Mouse (Mus musculus): ENCODE data around the gene Wdr54. TPM values are rescaled to one million over a fixed set of nuclear protein-coding genes. Genes with fewer than 3 reads are reported as not detected.
A peak's percentile ranks its signal among the peaks of the same experiment; 100 is the strongest.

The Wdr54 gene
- 6.6 and 8.3 TPM in 2 replicates for polyA plus RNA-seq (2015; fragmentation: Nextera tagmentation; extraction: Ambion mirVana)

GRCm38 (mm10) chr6:83156259-83156684, at the start of gene Wdr54, which contains the start of gene 1700003E16Rik:
Gene Wdr54 (minus strand): TSS chr6:83156397.
Gene 1700003E16Rik (plus strand): TSS chr6:83156404.
- Histone ChIP-seq H3K4me1 (peaks cover 17% of the 10 kb centered on the region), H3K9ac (peak within 1 kb of the TSS; percentile 44), H3K36me3 (peaks cover 21% of the 10 kb centered on the region), H3K9me3 (replicated peaks) (no peaks in the 10 kb centered on the region), H3K27ac (no peak within 1 kb of the TSS), H3K4me2 (peak within 1 kb of the TSS; percentile 90), H3K27me3 (peaks cover 19% of the 10 kb centered on the region), H3K4me3 (replicated peaks) (peak within 1 kb of the TSS; percentile 62)
- peak; percentile 85 for ATAC-seq (replicated peaks; ENCODE audit: low FRiP score)
- whole genome bisulfite sequencing = 1% methylated on average over 32 of the region's 32 CpGs

GRCm38 (mm10) chr6:83205851-83206250, 49.7 kb upstream of the Wdr54 start:
- no peak overlapping the region for H3K9ac ChIP-seq
- no peak for ATAC-seq (replicated peaks; ENCODE audit: low FRiP score)
- 93% methylated on average over 3 of the region's 3 CpGs for WGBS

GRCm38 (mm10) chr6:83203320-83203719, 47.1 kb upstream of the Wdr54 start:
- Histone ChIP-seq H3K9me3 (replicated peaks) (no peaks in the 10 kb centered on the region), H3K4me2 (no peak overlapping the region), H3K27ac (no peak overlapping the region), H3K27me3 (no peaks in the 10 kb centered on the region), H3K9ac (no peak overlapping the region), H3K4me3 (replicated peaks) (no peak overlapping the region), H3K4me1 (no peaks in the 10 kb centered on the region), H3K36me3 (peaks cover 27% of the 10 kb centered on the region)
- ATAC-seq (replicated peaks; ENCODE audit: low FRiP score) = no peak
- WGBS = 88% methylated on average over 4 of the region's 4 CpGs

More at GRCm38 (mm10) chr6:83205851-83206250, 49.7 kb upstream of the Wdr54 start:
- no peaks in the 10 kb centered on the region for H3K4me1 ChIP-seq
- no peak overlapping the region for H3K27ac ChIP-seq
- no peak overlapping the region for H3K4me2 ChIP-seq
- no peaks in the 10 kb centered on the region for H3K9me3 ChIP-seq (replicated peaks)
- no peak overlapping the region for H3K4me3 ChIP-seq (replicated peaks)
- H3K27me3 ChIP-seq = no peaks in the 10 kb centered on the region
- H3K36me3 ChIP-seq = peaks cover 3% of the 10 kb centered on the region

GRCm38 (mm10) chr6:83197345-83198004, 41.3 kb upstream of the Wdr54 start:
- no peak for ATAC-seq (replicated peaks; ENCODE audit: low FRiP score)
- 49% methylated on average over 15 of the region's 15 CpGs for WGBS
- Histone ChIP-seq H3K9ac (no peak overlapping the region), H3K9me3 (replicated peaks) (no peaks in the 10 kb centered on the region), H3K4me2 (no peak overlapping the region), H3K4me1 (0 out of 2 replicates have a peak, but pooled peaks cover 3% of the 10 kb centered on the region), H3K36me3 (peaks cover 86% of the 10 kb centered on the region), H3K27me3 (no peaks in the 10 kb centered on the region), H3K27ac (no peak overlapping the region), H3K4me3 (replicated peaks) (no peak overlapping the region)

- no peak overlapping the region for H3K4me2 ChIP-seq
- H3K9me3 ChIP-seq (replicated peaks) = no peaks in the 10 kb centered on the region
- H3K9ac ChIP-seq = no peak overlapping the region
- 90% methylated on average over 7 of the region's 7 CpGs for WGBS
- 0 out of 2 replicates have a peak, but pooled peaks cover 3% of the 10 kb centered on the region for H3K4me1 ChIP-seq
- H3K36me3 ChIP-seq = peaks cover 99% of the 10 kb centered on the region
- no peak for ATAC-seq (replicated peaks; ENCODE audit: low FRiP score)
- no peaks in the 10 kb centered on the region for H3K27me3 ChIP-seq
- no peak overlapping the region for H3K4me3 ChIP-seq (replicated peaks)
- no peak overlapping the region for H3K27ac ChIP-seq
Observed at GRCm38 (mm10) chr6:83193571-83193970, 37.4 kb upstream of the Wdr54 start.

- H3K36me3 ChIP-seq = peaks cover 72% of the 10 kb centered on the region
- WGBS = 84% methylated on average over 2 of the region's 2 CpGs
- ATAC-seq (replicated peaks; ENCODE audit: low FRiP score) = no peak
- H3K27ac ChIP-seq = no peak overlapping the region
- no peaks in the 10 kb centered on the region for H3K9me3 ChIP-seq (replicated peaks)
- no peak overlapping the region for H3K4me2 ChIP-seq
- no peaks in the 10 kb centered on the region for H3K27me3 ChIP-seq
- H3K9ac ChIP-seq = no peak overlapping the region
- peaks cover 19% of the 10 kb centered on the region for H3K4me1 ChIP-seq
- H3K4me3 ChIP-seq (replicated peaks) = no peak overlapping the region
Observed at GRCm38 (mm10) chr6:83186946-83187345, 30.7 kb upstream of the Wdr54 start.

- peak overlapping the region; percentile 11; the same call in 1 of the 2 replicates for H3K9ac ChIP-seq
- no peak overlapping the region for H3K27ac ChIP-seq
- peak; percentile 89 for ATAC-seq (replicated peaks; ENCODE audit: low FRiP score)
- H3K9me3 ChIP-seq (replicated peaks) = no peaks in the 10 kb centered on the region
- no peaks in the 10 kb centered on the region for H3K27me3 ChIP-seq
- H3K4me1 ChIP-seq = peaks cover 19% of the 10 kb centered on the region
- peak overlapping the region; percentile 22 for H3K4me3 ChIP-seq (replicated peaks)
- peak overlapping the region; percentile 53 for H3K4me2 ChIP-seq
- H3K36me3 ChIP-seq = peaks cover 65% of the 10 kb centered on the region
- WGBS = 14% methylated on average over 25 of the region's 25 CpGs
Observed at GRCm38 (mm10) chr6:83185895-83186861, 30.0 kb upstream of the Wdr54 start.

- Histone ChIP-seq H3K4me2 (no peak overlapping the region), H3K4me1 (peaks cover 21% of the 10 kb centered on the region), H3K4me3 (replicated peaks) (no peak overlapping the region), H3K27ac (no peak overlapping the region), H3K9ac (no peak overlapping the region), H3K9me3 (replicated peaks) (no peaks in the 10 kb centered on the region), H3K36me3 (peaks cover 52% of the 10 kb centered on the region), H3K27me3 (no peaks in the 10 kb centered on the region)
- 91% methylated on average over 3 of the region's 3 CpGs for WGBS
- ATAC-seq (replicated peaks; ENCODE audit: low FRiP score) = no peak
Observed at GRCm38 (mm10) chr6:83184858-83185435, 28.8 kb upstream of the Wdr54 start.

GRCm38 (mm10) chr6:83180605-83181004, 24.4 kb upstream of the Wdr54 start:
- H3K4me2 ChIP-seq = no peak overlapping the region
- no peaks in the 10 kb centered on the region for H3K27me3 ChIP-seq
- peaks cover 19% of the 10 kb centered on the region for H3K4me1 ChIP-seq
- no peak overlapping the region for H3K27ac ChIP-seq
- no peaks in the 10 kb centered on the region for H3K9me3 ChIP-seq (replicated peaks)
- H3K4me3 ChIP-seq (replicated peaks) = no peak overlapping the region
- no peak overlapping the region for H3K9ac ChIP-seq
- peaks cover 37% of the 10 kb centered on the region for H3K36me3 ChIP-seq
- ATAC-seq (replicated peaks; ENCODE audit: low FRiP score) = no peak
- 79% methylated on average over 6 of the region's 6 CpGs for WGBS

GRCm38 (mm10) chr6:83179390-83180117, 23.4 kb upstream of the Wdr54 start:
- Histone ChIP-seq H3K4me2 (peak overlapping the region; percentile 66), H3K4me3 (replicated peaks) (peak overlapping the region; percentile 39), H3K4me1 (peaks cover 15% of the 10 kb centered on the region), H3K9ac (peak overlapping the region; percentile 35), H3K9me3 (replicated peaks) (no peaks in the 10 kb centered on the region), H3K27me3 (no peaks in the 10 kb centered on the region), H3K36me3 (peaks cover 32% of the 10 kb centered on the region), H3K27ac (no peak overlapping the region)
- WGBS = 21% methylated on average over 12 of the region's 12 CpGs
- peak; percentile 72 for ATAC-seq (replicated peaks; ENCODE audit: low FRiP score)

GRCm38 (mm10) chr6:83175996-83176395, 19.8 kb upstream of the Wdr54 start:
- H3K4me1 ChIP-seq = peaks cover 19% of the 10 kb centered on the region
- H3K9ac ChIP-seq = no peak overlapping the region
- H3K36me3 ChIP-seq = 0 out of 2 replicates have a peak, but pooled peaks cover 6% of the 10 kb centered on the region
- no peak overlapping the region for H3K4me2 ChIP-seq
- H3K4me3 ChIP-seq (replicated peaks) = no peak overlapping the region
- no peak for ATAC-seq (replicated peaks; ENCODE audit: low FRiP score)
- H3K27ac ChIP-seq = no peak overlapping the region
- 88% methylated on average over 8 of the region's 8 CpGs for WGBS
- H3K27me3 ChIP-seq = no peaks in the 10 kb centered on the region
- H3K9me3 ChIP-seq (replicated peaks) = no peaks in the 10 kb centered on the region

Data from kidney, embryonic 15.5 days (tissue).